Mouse (Mus musculus) liver, embryonic 13.5 days (tissue): ENCODE data around the gene Il4ra. TPM values are rescaled to one million over a fixed set of nuclear protein-coding genes. Genes with fewer than 3 reads are reported as not detected.

ENCODE experiments used
- ATAC-seq: fragments of 200-750 bp; cut with Nextera tagmentation; 2 replicates; pipeline ENCODE4 v1.8.0; 2017; ENCODE audit warnings: low read depth, mild to moderate bottlenecking, moderate number of reproducible peaks, moderate library complexity
- DNase-seq: peaks from one replicate; pipeline ENCODE4 v3.0.0; 2022
- H3K27ac ChIP-seq: fragments of 300-500 bp; sonication (generic); 2 replicates; pipeline ENCODE4 v1.5.1; 2015; ENCODE audit warnings: moderate library complexity, mild to moderate bottlenecking, inconsistent platforms
- H3K27me3 ChIP-seq: fragments of 300-500 bp; sonication (generic); 2 replicates; pipeline ENCODE4 v1.6.1; 2015; ENCODE audit warnings: mild to moderate bottlenecking, inconsistent platforms
- H3K36me3 ChIP-seq: fragments of 300-500 bp; sonication (generic); 2 replicates; pipeline ENCODE4 v1.6.1; 2015; ENCODE audit warnings: mild to moderate bottlenecking, inconsistent platforms
- H3K4me1 ChIP-seq: fragments of 300-500 bp; sonication (generic); replicated peaks from 2 replicates; pipeline ENCODE4 v1.6.1; 2015; ENCODE audit warnings: inconsistent platforms
- H3K4me2 ChIP-seq: fragments of 300-500 bp; sonication (generic); 2 replicates; pipeline ENCODE4 v1.6.1; 2015; ENCODE audit warnings: inconsistent platforms, mild to moderate bottlenecking, moderate library complexity
- H3K4me3 ChIP-seq: fragments of 300-500 bp; sonication (generic); replicated peaks from 2 replicates; pipeline ENCODE4 v1.5.1; 2015; ENCODE audit warnings: mild to moderate bottlenecking, inconsistent platforms
- H3K9ac ChIP-seq: fragments of 300-500 bp; sonication (generic); 2 replicates; pipeline ENCODE4 v1.6.1; 2015; ENCODE audit warnings: mild to moderate bottlenecking, inconsistent platforms
- H3K9me3 ChIP-seq: fragments of 300-500 bp; sonication (generic); replicated peaks from 2 replicates; pipeline ENCODE4 v1.6.1; 2016; ENCODE audit warnings: inconsistent platforms
- WGBS: fragments of 180-500 bp; shearing (Covaris S2); methylation state at CpG from one replicate; pipeline ENCODE4 v1.1.7; 2015; ENCODE audit not compliant: insufficient replicate concordance; 5-methylcytosine and 5-hydroxymethylcytosine counted together
- polyA plus RNA-seq: library from polyadenylated mRNA; unstranded; fragments of >200 nt; fragmentation: Nextera tagmentation; extraction: Ambion mirVana; gene quantifications from 2 replicates; pipeline ENCODE4 v1.2.1, GENCODE M21; 2015

Il4ra gene
- 2.9 and 3.1 TPM in 2 replicates for polyA plus RNA-seq

DNA sequence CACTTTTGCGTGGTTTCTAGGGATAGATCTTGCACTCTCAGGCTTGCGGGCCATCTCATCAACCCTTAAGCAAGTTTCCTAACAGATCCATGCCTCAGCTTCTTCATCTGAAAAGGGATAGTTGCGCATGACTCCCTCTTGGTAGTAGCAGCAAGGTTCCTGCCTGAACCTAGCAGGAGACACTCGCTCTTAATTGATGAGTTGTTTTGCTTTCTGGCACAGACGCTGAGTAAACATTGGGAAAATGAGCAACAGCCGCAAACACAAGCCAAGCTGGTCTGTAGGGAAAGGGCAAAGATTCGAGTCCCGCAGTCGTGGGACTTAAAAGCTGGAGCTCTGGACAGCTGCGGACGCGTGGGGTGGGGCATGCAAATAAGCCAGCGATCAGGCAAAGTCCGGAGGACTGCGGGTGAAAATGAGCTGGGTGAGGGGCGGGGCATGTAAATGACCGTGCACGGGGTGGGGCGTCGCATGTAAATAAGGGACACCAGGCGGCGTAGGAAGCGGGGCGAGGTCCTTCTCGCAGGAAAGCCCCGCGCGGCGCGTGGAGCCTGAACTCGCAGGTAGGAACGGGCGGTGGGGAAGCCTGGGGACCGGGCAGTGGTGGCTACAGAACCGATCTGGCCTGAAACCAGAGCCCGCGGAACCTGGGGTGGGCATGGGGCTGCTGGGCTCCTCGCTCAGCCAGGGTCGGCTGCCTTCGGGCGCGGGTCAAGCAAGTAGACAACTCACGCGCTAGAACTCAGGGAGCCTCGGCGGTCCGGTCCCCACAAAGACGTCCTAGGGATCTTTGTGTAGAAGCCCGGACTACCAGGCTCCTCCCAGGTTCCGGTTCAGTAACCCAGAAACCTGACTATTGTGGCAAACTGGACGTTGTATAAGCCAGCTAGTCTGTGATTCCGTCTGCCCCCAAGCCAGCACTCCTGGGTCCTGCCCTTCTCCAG lies at the start of gene Il4ra:
TSS of gene Il4ra (plus strand) at position 355 of the 944 bp plus-strand sequence.
- Histone ChIP-seq H3K4me2 (peak within 1 kb of the TSS; percentile 99), H3K36me3 (no peaks in the 10 kb centered on the region), H3K4me1 (peaks cover 67% of the 10 kb centered on the region), H3K9ac (peak within 1 kb of the TSS; percentile 85), H3K27ac (peak within 1 kb of the TSS; percentile 50; the same call in 1 of the 2 replicates), H3K4me3 (peak within 1 kb of the TSS; percentile 72), H3K9me3 (no peaks in the 10 kb centered on the region), H3K27me3 (peaks cover 25% of the 10 kb centered on the region)
- DNase-seq (peak; percentile 90), ATAC-seq (peak; percentile 95)
- WGBS, result 1% methylated on average over 52 of the region's 52 CpGs

DNA sequence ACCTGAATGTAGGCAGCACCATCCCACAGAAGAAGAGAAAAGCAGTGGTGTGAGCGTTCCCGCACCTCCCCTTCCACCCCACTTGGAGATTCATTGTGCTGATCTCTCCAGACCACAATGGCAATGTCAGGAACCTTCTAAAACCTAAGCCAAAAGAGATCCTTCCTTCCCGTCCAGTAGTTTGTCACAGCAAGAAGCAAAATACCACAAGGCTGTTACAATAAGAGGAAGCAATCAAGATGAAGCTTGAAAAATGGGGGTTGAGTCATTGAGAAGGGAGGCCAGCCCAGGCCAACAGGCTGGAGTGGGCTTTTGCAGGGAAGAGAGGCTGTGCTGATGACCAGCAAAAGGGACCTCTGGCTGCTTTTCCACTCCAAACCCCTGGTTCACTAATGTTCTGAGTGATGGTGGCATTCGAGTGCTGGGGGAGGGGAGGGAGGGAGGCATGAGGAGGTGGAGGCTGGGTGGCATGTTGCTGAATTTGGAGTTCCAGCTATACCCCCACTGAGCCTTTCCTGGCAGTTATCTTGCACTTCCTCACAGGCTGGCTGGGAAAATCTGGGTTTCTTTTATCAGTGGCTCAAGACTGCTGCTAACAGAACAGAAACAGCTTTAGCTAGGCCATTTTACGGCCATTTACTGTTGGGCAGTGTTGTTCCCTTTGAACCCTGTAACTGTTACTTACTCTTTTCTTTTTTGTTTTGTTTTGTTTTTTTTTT lies 48.4 kb upstream of the Il4ra start:
- ATAC-seq (no peak), DNase-seq (no peak)

DNA sequence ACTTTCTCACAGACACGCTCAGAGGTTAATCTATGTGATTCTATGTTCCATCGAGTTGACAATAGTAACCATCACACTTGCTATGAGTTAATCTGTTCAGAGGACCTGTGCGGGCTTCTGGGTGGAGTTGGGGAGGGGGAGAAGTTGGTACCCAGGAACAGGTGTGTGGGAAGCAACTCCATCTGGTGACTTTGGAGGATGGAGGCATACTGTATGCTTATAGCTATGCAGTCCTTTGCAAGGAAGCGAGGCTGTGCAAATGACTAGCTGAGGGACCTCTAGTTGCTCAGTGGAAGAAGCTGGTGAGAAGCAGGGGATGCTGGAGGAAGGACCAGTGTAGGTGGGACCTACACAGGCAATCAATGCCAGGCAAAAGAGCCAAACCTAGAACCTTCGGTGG lies 47.3 kb upstream of the Il4ra start:
- no peak for ATAC-seq
- Histone ChIP-seq H3K4me2 (no peak overlapping the region), H3K27ac (no peak overlapping the region), H3K36me3 (no peaks in the 10 kb centered on the region), H3K27me3 (no peaks in the 10 kb centered on the region), H3K9ac (no peak overlapping the region), H3K9me3 (no peaks in the 10 kb centered on the region), H3K4me3 (no peak overlapping the region), H3K4me1 (peaks cover 21% of the 10 kb centered on the region)
- DNase-seq, result no peak
- 78% methylated on average over 5 of the region's 5 CpGs for WGBS

More for the DNA sequence above, 48.4 kb upstream of the Il4ra start:
- Histone ChIP-seq H3K4me3 (no peak overlapping the region), H3K9me3 (no peaks in the 10 kb centered on the region), H3K4me2 (no peak overlapping the region), H3K27me3 (no peaks in the 10 kb centered on the region), H3K27ac (peak overlapping the region; percentile 50; the same call in 1 of the 2 replicates), H3K9ac (no peak overlapping the region), H3K36me3 (no peaks in the 10 kb centered on the region), H3K4me1 (peaks cover 32% of the 10 kb centered on the region)
- 20% methylated on average over 5 of the region's 5 CpGs for WGBS

DNA sequence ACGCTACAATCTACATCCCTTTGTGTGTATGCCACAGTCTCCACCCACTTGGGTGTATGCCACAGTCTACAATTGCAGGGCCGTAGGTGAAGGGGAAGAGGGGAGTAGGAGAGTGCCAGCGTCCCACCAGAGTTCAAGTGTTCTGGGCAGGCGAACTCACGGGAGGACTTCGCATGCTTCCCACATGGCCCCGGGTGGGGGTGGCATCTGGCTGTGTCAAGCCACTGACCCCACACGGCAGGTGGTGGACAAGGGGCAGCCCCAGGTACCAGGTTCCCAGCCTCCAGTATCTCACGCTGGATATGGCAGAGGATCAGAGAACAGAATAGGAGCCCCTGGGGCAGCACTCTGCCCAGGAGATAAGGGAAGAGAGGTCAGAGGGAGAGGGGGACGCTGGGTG lies 46.4 kb upstream of the Il4ra start:
- no peak for DNase-seq
- no peak overlapping the region for H3K27ac ChIP-seq
- H3K9me3 ChIP-seq, result no peaks in the 10 kb centered on the region
- no peaks in the 10 kb centered on the region for H3K27me3 ChIP-seq
- no peak overlapping the region for H3K9ac ChIP-seq
- no peaks in the 10 kb centered on the region for H3K36me3 ChIP-seq
- ATAC-seq, result no peak
- H3K4me3 ChIP-seq, result no peak overlapping the region
- WGBS, result 80% methylated on average over 10 of the region's 10 CpGs
- H3K4me1 ChIP-seq, result peaks cover 12% of the 10 kb centered on the region
- H3K4me2 ChIP-seq, result no peak overlapping the region

DNA sequence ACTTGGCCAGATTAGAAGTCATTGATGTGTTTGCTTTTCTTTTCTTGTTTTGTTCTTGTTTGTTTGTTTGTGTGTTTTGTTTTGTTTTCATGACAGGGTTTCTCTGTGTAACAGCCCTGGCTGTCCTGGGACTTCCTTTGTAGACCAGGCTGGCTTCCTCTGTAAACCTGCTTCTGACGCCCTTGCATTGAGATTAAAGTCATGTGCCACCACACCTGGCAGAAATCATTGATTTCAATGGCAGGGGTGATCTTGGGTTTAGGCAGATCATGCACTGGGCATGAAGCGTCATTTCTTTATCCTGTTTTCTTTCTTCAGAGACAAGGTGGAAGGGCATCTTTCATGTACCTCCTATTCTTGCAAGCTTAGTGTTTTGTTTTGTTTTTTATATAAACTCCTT lies 44.6 kb upstream of the Il4ra start:
- H3K36me3 ChIP-seq, result no peaks in the 10 kb centered on the region
- H3K27me3 ChIP-seq, result no peaks in the 10 kb centered on the region
- H3K27ac ChIP-seq, result no peak overlapping the region
- no peak for DNase-seq
- no peaks in the 10 kb centered on the region for H3K9me3 ChIP-seq
- no peak overlapping the region for H3K4me3 ChIP-seq
- H3K4me2 ChIP-seq, result no peak overlapping the region
- peaks cover 18% of the 10 kb centered on the region for H3K4me1 ChIP-seq
- no peak for ATAC-seq
- H3K9ac ChIP-seq, result no peak overlapping the region
- 73% methylated on average over 2 of the region's 2 CpGs for WGBS

DNA sequence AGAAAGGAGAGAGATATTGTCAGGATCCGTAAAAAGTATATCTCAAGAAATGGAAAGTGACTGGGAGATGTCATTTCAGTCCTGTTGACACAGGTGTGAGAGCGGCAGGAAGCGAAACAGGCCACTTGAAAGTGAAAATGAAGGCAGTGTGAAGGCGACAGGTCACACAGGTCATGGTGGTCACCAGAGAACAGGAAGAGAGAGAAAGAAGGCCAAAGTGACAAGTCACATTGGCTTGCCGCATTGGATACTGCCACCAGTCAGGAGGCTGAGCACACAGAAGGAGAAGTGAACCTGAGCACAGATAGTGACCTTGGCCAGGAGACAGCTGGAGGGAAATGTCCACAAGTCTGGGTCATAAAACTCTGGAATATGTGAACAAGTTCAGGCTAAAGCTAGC lies 40.5 kb upstream of the Il4ra start:
- H3K4me1 ChIP-seq, result peaks cover 36% of the 10 kb centered on the region
- ATAC-seq (no peak), DNase-seq (no peak)
- no peak overlapping the region for H3K27ac ChIP-seq
- H3K9me3 ChIP-seq, result 0 out of 2 replicates have a peak, but pooled peaks cover 5% of the 10 kb centered on the region
- 71% methylated on average over 5 of the region's 5 CpGs for WGBS
- H3K4me2 ChIP-seq, result no peak overlapping the region
- no peaks in the 10 kb centered on the region for H3K27me3 ChIP-seq
- no peak overlapping the region for H3K9ac ChIP-seq
- H3K4me3 ChIP-seq, result no peak overlapping the region
- no peaks in the 10 kb centered on the region for H3K36me3 ChIP-seq

DNA sequence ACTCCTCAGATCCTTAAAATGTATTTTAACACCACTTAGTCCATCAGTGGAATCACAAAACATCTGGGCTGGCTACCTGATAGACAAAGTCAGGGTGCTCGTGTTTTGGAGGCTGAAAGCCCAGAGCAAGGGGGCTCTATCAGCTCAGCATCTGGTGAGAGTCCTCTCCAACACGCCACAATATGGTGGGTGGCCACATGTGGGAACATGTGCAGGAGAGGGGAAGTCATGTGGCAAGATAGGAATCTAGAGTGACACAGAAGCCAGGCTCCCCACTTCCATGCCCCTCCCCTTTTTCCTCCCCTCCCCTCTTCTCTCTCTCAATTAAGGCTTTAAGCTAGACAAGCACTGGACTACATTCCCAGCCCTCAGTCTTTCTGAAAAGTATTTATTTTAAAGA lies 40.1 kb upstream of the Il4ra start:
- no peak overlapping the region for H3K4me3 ChIP-seq

DNA sequence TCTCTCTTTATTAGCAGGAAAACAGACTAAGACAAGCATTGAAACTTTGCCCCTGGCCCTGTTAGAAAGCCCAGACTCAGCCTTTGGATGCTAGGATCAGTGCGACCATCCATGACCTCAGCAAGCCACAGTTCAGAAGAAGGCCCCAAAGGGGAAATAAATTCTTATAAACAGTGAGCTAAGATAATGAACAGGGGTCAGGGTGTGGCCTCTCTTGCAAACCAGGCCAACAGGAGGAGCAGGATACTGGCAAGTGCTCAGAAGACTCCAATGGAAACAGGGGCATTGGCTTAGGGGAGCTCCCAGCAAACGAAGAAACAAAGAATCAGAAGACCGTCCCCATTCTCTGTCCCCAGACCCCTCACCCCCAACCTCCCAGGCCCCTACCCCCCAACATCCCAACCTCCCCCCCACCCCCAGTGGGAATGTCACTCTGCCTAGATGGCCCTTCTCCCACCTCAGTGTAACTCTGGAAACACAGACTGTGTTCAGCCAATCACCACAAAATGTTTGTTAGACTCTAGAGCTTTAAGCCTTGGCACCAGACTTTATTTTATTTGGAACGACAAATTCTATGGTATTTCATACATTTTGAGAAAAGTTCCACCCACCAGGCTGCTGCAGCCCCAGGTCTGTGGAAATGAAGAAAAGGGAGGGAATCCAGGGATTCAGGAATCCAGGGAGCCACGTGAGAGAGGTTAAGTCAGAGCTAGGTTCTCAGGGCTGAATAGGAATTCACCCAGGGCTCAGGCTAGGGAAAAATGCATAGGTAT lies 36.7 kb upstream of the Il4ra start:
- peak overlapping the region; percentile 83 for H3K27ac ChIP-seq
- no peaks in the 10 kb centered on the region for H3K36me3 ChIP-seq
- no peak overlapping the region for H3K4me3 ChIP-seq
- 62% methylated on average over 5 of the region's 5 CpGs for WGBS
- peak overlapping the region; percentile 28; the same call in 1 of the 2 replicates for H3K4me2 ChIP-seq
- 0 out of 2 replicates have a peak, but pooled peaks cover 5% of the 10 kb centered on the region for H3K9me3 ChIP-seq
- H3K9ac ChIP-seq, result 0 out of 2 replicates have a peak overlapping the region, but pooled peaks have one; percentile 42
- H3K27me3 ChIP-seq, result no peaks in the 10 kb centered on the region
- peaks cover 65% of the 10 kb centered on the region for H3K4me1 ChIP-seq
- ATAC-seq, result peak; percentile 53
- DNase-seq, result no peak

More for the DNA sequence above, 40.1 kb upstream of the Il4ra start:
- no peak for ATAC-seq
- H3K4me1 ChIP-seq, result peaks cover 40% of the 10 kb centered on the region
- H3K4me2 ChIP-seq, result no peak overlapping the region
- no peak overlapping the region for H3K27ac ChIP-seq
- no peaks in the 10 kb centered on the region for H3K27me3 ChIP-seq
- DNase-seq, result no peak
- WGBS, result 40% methylated on average over 2 of the region's 2 CpGs
- no peaks in the 10 kb centered on the region for H3K36me3 ChIP-seq
- 0 out of 2 replicates have a peak, but pooled peaks cover 5% of the 10 kb centered on the region for H3K9me3 ChIP-seq
- H3K9ac ChIP-seq, result no peak overlapping the region

DNA sequence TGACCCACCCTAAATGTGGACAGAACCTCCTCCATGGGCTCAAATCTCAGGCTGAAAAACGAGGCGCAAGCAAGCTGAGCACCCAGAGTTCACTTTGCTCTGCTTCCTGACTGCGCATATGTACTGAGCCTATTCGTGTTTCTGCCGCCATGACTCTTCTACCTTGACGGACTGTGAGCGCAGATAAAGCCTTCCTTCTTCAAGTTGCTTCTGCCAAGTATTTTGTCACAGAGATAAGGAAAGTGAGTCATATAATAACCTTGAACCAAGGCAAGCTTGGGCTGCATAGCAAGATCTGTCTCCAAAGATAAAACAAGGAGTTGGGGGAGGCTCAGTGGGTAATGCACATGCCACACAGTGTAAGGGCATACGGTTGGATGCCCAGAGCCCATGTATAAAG lies 35.2 kb upstream of the Il4ra start:
- no peak overlapping the region for H3K4me3 ChIP-seq
- H3K9me3 ChIP-seq, result 0 out of 2 replicates have a peak, but pooled peaks cover 5% of the 10 kb centered on the region
- peak overlapping the region; percentile 33 for H3K4me2 ChIP-seq
- peak overlapping the region; percentile 42 for H3K9ac ChIP-seq
- ATAC-seq (peak; percentile 77), DNase-seq (peak; percentile 52)
- no peaks in the 10 kb centered on the region for H3K36me3 ChIP-seq
- peaks cover 68% of the 10 kb centered on the region for H3K4me1 ChIP-seq
- H3K27me3 ChIP-seq, result no peaks in the 10 kb centered on the region
- peak overlapping the region; percentile 83 for H3K27ac ChIP-seq
- WGBS, result 26% methylated on average over 8 of the region's 8 CpGs

DNA sequence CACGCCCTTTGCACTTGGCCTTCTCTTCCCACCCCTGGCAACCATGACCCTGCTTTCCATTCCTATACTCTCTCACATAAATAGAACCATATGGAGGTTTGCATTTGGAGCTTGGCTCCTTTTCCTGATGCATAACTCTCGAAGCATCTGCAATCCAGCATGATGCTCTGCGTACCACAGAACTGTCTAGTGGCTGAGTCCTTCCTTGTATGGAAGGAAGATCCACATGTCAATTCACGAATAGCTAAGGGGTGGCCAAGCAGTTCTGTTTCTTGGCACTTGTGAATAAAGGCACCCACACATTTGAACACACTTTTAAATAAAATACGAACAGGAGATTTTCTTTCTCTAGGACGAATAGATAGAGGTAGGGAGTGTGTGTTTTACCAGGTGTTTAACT lies 34.5 kb upstream of the Il4ra start:
- Histone ChIP-seq H3K27ac (peak overlapping the region; percentile 83), H3K27me3 (no peaks in the 10 kb centered on the region), H3K36me3 (no peaks in the 10 kb centered on the region), H3K4me1 (peaks cover 71% of the 10 kb centered on the region), H3K4me3 (no peak overlapping the region), H3K4me2 (no peak overlapping the region), H3K9me3 (0 out of 2 replicates have a peak, but pooled peaks cover 5% of the 10 kb centered on the region), H3K9ac (no peak overlapping the region)
- ATAC-seq (no peak), DNase-seq (no peak)
- 83% methylated on average over 6 of the region's 6 CpGs for WGBS
